Mouse (Mus musculus): ENCODE measurements at regions not wholly inside any gene's neighbourhood (a gene's known extent, or its start where the extent isn't known, plus 50 kb on each side); places are given as distances from the start of the nearest gene placed in this dataset.
"Not testable (repeated sequence)": the region's sequence is repeated elsewhere in the genome, so short reads cannot be mapped to it uniquely, and the experiment has no call there.

DNA sequence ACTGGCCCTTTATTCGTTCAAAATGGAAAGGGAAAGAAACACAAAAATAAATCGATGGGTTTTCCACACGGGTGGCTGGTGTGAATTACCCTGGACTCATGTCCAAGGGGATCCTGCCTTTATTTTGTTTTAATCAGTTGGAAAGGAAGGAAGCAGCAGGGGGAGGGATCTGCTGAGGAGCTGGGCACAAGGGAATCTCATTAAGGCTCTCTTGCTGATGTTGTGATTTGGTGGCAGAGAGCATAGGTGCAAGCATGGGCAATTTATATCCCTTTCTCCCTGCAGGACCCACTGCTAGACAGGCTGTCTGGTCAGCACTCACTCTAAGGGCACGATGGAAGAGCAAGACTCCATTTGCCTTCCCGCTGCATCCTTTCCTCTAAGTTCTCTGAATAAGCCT is 469.2 kb downstream of the Epha7 start:
- DNase-seq = no peak

- no peak for DNase-seq
These were observed 488.4 kb downstream of the Epha7 start for GRCm38 (mm10) chr4:29301348-29301747.

- no peak for DNase-seq
These were observed 491.0 kb downstream of the Epha7 start for GRCm38 (mm10) chr4:29303951-29304350.

- DNase-seq = no peak
These were observed 494.3 kb downstream of the Epha7 start for GRCm38 (mm10) chr4:29307245-29307644.

- no peak for DNase-seq
These were observed 511.0 kb downstream of the Epha7 start for GRCm38 (mm10) chr4:29323921-29324320.

- no peak for DNase-seq
These were observed 516.2 kb downstream of the Epha7 start for GRCm38 (mm10) chr4:29329145-29329544.

GRCm38 (mm10) chr4:29331747-29332146 is 518.8 kb downstream of the Epha7 start:
- DNase-seq = no peak

GRCm38 (mm10) chr4:29337245-29337644 is 524.3 kb downstream of the Epha7 start:
- DNase-seq = no peak

GRCm38 (mm10) chr4:29362191-29362590 is 549.3 kb downstream of the Epha7 start:
- no peak for DNase-seq

DNA sequence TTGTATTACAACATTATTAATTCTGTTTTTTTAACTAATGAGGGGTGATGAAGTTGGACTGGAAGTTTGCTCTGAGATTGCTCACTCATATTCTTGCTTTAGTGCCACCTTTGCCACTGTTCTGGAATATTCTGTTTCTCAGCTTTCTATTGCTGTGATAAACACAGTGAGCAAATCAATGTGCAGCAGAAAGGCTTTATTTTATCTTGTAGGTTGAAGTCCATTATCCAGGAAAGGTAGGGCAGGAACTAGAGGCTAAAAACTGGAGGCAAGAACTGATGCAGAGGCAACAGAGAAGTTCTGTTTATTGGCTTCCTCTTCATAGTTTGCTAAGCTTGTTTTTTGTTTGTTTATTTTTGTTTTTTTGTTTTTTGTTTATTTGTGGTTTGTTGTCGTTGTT is 576.4 kb downstream of the Epha7 start:
- DNase-seq = no peak

DNA sequence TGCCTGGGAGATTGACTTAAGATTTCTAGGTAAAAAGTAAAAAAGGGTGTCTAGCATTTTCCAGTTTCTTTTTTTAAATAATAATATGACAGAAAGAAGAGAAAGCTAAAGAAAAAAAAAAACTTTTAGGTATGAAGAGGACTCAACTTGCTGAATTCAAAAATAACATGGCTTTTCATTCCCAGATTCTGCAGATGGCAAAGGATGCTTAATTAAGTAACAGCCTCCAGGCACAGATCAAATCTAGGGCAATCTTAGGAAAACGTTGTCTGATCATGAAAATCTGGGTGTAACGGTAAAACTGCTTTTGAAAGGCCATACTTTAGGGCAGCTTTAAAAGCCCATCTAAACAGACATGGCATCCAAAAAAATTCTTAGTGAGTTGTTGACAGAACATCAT is 577.4 kb downstream of the Epha7 start:
- no peak for DNase-seq

- DNase-seq = no peak
These were observed 589.2 kb downstream of the Epha7 start for GRCm38 (mm10) chr4:29402143-29402542.

GRCm38 (mm10) chr4:29414616-29415015 is 601.7 kb downstream of the Epha7 start:
- no peak for DNase-seq

DNA sequence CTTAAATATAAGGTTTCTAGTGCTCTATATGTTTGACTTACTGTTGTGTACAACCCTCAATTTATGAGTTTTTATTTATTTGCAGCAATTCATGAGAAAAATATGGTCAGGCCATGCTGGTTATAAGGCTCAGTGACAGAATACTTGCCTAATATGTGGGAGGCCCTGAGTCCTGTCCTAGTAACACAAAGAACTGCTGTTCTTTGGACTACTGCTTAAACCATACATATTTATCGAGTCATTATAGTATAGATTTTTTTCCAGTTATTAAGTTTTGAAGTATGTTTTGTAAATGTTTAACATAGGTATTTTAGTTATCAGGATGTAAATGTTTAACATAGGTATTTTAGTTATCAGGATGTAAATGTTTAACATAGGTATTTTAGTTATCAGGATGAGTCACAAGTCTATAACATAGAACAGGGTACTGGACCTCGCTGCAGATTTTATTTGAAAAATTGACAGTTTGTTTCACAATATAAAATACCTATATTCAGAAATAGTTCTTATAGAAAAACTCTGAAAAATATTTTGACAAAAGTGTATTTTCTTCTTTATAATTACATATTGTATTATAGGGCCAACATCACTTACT is 607.4 kb downstream of the Epha7 start:
- no peak for DNase-seq

DNA sequence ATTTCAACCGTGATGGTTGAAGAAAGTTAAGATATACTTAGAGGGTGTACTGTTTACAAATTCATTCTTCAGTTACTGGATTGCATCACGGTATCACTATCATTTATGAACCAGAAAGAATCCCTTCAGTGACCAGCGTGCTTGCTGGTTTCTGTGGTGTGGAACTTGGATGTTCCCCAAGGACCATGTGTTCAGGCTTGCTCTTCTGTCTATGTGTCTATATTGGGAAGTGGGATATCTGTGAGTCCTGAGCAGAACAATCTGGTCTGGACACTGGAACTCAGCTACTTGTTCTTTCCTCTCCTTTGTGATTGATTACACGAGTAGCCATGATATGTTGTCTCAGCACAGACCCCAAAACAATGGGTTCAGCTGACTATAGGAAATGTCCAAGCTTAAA is 618.6 kb downstream of the Epha7 start:
- DNase-seq = not testable (repeated sequence)

DNA sequence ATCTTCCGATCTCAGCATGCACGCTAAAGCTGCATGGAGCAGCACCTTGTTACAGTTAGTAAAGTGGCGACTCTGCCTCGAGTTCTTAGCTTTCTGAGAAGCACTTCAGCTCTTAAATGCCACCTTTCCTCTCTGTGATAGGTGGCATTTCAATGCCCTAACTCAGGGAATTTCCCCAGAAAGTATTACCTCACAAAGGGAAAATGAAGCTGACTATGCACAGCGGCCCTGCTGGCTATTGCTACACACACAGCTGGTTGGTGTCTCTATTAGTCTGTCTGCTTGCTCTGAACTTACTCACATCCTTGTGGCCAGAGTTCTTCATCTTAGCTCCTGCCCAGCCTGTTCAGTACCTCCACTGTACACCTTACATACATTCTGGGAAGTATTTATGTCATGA is 650.4 kb downstream of the Epha7 start:
- DNase-seq = no peak

GRCm38 (mm10) chr4:29466315-29466714 is 653.4 kb downstream of the Epha7 start:
- no peak for DNase-seq

DNA sequence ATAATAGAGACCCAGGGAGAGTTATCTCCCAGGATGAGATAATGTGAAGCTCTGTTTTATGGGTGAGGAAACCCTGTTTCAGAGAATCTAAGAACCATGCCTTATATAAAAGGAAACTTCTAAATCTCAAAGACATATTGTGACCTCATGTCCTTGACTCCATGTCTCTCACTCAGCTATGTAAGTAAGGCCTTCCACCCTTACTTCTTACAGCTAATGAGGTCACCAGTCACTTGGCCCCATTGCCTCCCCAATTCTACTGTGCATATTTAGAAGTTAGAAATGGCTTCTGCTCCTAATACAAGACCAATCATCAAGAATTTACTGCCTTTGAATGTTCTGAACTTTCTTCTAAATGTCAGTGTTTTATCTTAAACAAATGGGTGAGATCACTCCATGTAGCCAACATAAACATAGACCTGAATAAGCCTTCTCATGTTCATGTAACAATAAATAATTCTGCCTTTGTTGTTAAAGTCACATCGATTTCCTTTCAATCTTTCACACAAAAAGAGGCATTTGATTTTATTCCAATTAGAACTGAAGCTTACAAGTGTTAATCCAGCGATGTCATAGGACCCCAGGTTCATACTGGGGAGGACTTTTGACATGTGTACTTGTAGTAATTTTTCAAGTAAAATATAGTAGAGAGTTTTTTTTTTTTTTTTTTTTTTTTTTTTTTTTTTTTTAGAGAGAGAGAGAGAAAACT is 667.6 kb downstream of the Epha7 start:
- DNase-seq = no peak

- no peak for DNase-seq
These were observed 668.3 kb downstream of the Epha7 start for GRCm38 (mm10) chr4:29481093-29481715.

DNA sequence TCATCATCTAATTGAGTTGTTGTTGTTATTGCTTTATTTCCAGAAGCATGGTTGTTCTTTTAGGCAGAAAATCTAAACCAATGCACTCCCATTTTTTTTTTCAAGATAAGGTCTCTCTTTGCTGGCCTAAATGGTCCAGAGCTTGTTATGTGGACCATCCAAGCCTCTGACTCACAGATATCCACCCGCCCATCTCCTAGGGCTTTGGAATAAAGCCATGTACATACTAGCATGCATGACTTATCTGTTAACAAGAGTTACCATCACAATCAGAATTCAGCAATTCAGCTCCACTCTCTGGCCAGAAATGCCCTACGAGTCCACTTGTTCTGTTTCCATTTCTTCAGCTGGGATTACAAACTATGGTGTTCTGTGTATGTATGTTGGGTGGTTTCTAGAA is 669.5 kb downstream of the Epha7 start:
- DNase-seq = no peak

- DNase-seq = no peak
These were observed 687.9 kb downstream of the Epha7 start for GRCm38 (mm10) chr4:29500844-29501243.

- no peak for DNase-seq
These were observed 712.1 kb downstream of the Epha7 start for GRCm38 (mm10) chr4:29525051-29525450.

GRCm38 (mm10) chr4:29525769-29526658 is 713.1 kb downstream of the Epha7 start:
- peak; percentile 4 for DNase-seq
